Mouse (Mus musculus) E14TG2a.4 (cell line): ENCODE data around the gene Rrbp1.

Experiments
- CTCF ChIP-seq: conservative IDR thresholded peaks from 2 replicates; pipeline ENCODE4 v1.5.1; 2014; ENCODE audit warnings: low read length
- POU5F1 ChIP-seq: IDR thresholded peaks from 2 replicates; pipeline ENCODE4 v1.6.1; 2014; ENCODE audit warnings: low read length, borderline replicate concordance

GRCm38 (mm10) chr2:144006686-144007085 is 4.4 kb downstream of the Rrbp1 start:
- TF ChIP-seq CTCF (no peak), POU5F1 (no peak)
